Mouse (Mus musculus): ENCODE measurements around the gene Morn3.
"Not testable (repeated sequence)": the region's sequence is repeated elsewhere in the genome, so short reads cannot be mapped to it uniquely, and the experiment has no call there.

Morn3 gene

DNA sequence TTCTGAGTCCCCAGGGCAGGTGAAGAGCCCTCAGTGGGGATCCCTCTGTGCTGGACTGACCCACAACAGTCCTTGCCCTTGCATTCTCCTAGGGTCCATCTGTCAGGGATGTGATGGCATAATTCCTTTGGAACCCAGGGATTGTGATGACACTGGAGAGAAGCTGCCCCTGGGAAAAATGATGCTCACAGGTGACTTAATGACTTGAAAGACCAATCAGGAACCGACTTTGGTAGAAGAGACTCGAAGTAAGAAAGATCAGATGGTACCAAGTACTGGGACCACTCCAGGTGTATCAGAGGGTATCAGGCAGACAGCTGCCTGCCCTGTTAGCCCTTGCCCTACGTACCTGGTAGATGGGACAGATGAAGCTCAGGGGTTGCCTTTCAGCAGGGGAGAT is at the start of gene Morn3:
Morn3 (minus strand) TSS at position 101 of the 400 bp plus-strand sequence.
- no peak for DNase-seq

DNA sequence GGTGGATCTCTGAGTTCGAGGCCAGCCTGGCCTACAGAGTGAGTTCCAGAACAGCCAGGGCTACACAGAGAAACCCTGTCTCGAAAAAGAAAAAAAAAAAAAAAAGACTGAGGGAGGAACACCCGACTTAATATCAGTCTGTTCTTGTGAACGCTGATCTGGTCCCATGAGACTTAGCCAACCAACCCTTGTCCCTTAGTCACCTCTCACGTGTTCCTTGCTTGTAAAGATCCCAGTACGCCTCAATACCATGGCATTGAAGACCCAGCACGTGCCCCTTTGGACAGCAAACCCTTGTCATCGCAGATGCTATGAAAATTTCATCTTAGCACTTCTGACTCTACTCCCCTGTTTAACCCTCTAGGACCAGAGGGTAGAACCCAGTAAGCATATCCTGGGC is 49.5 kb upstream of the Morn3 start:
- DNase-seq = no peak

DNA sequence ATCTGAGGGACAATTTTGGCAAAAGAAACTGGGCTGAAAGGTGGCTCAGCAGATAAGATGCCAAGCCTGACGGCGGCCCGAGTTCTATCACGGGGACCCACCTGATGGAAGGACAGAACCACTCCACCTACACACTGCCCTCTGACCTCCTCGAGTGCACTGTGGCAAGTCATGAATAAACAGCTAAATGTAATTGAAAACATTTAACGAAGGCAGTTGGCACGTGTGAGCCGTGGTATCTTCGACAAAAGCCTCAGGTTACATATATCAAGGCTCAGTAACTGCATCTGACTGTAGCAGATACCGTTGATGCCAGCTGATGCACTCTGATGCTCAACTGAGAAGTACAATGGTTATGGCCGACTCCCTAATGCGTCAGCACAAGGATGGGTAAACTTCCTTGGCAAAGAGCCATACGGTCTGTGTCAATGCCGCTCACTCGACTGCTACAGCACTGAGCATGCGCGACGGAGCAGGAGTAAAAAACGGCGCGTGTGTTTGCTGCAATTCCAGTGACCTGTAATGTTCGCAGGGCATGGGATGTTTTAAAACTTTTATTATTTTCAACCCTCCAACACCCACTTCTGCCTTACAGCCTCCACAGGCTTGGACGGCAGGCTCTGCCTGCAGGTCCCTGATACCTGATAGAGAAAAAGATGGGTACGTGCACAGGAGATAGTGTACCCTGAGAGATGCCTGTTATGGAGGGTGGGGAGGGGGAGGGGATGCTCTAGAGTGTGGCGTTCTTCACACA is 47.6 kb upstream of the Morn3 start:
- peak; percentile 48 for DNase-seq

DNA sequence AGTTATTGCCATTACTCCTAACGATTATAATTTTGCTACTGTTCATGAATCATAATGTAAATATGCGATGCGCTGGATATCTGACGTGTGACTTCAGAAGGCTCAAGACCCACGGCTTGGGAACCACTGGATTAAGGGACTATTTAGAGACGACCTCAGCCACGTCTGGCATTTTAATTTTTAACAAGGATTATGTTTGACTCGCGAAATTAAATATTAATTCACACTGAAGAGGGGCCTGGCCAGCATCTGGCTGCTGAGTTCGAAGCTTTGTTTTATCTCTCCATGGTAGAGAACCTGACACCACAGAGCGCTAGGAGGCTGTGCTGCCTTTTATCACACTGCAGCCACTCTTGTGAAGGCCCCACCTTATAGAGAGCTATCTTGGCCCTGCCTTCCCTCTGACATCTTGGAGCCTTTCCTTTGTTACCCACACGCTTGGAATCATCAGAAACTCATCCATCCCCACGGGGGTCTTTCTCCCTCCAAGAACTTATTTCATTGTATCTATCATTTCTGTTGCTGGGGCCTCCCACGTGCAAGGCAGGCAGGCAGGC is 46.3 kb upstream of the Morn3 start:
- peak; percentile 36 for DNase-seq

DNA sequence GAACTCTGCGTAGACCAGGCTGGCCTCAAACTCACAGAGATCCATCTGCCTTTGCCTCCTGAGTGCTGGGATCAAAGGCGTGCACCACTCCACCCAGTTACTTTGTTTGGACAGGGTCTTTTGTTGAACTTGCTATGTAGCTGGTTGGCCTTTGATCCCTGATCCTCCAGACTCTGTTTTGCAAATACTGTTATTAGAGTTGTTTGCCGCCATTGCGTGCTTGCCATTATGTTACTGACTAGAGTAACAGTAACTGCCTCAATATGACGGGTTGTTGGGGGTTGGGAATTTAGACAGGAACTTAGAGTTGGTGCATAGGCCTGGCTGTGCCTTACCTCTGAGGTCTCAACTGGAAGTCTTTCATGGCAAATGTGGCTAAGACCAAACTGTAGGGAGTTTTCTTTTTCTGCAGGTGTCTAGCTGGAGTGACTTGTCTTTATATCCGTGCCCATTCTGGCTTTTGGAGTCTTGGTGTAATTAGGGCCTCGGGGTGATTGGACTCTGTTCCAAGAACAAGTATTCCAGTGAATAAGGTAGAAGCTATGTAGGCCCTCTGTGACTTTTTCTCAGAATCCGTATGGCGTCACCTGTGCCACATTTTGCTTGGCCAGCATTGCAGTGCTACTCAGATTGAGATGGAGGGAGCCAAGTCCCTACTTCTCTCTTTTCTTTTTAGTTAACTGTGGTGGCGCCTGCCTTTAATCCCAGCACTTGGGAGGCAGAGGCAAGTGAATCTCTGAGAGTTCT is 43.9 kb upstream of the Morn3 start:
- DNase-seq = peak; percentile 18

DNA sequence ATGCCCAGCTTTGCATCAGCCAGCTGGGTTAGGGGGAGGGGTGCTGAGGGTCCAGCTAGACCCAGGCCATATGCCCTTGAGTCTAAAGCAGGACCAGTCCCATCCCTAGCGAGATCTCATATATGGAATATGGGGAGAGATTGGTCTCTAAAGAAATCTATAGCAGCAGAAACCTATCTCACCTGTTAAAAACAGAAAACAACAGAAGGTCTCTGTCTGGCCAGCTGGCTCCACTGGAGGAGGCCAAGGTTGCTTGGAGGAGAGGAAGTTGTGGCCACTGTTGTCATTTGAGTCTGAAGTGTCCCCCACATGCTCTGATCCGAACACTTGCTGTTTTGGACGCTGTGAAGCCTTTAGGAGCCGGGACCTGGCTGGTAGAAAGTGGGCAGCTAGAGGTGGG is 42.0 kb upstream of the Morn3 start:
- DNase-seq = no peak

DNA sequence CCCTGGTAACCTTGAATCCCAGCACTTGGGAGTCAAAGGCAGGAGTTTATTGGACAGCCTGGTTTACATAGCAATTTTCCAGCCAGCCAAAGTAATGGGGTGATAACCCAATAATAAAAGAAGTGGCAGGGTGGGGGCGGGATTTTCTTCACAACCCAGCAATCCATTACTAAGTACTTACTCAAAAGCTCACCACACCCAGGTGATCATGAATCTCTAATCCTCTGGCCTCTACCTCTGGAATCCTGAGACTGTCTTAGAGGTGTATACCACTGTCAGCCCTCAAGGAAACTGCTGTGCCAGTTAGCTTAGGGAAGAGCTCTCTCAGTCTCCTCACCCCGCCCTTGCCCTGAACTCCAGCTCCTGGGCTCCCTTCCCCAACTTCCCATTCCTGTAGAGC is 39.7 kb upstream of the Morn3 start:
- no peak for DNase-seq

DNA sequence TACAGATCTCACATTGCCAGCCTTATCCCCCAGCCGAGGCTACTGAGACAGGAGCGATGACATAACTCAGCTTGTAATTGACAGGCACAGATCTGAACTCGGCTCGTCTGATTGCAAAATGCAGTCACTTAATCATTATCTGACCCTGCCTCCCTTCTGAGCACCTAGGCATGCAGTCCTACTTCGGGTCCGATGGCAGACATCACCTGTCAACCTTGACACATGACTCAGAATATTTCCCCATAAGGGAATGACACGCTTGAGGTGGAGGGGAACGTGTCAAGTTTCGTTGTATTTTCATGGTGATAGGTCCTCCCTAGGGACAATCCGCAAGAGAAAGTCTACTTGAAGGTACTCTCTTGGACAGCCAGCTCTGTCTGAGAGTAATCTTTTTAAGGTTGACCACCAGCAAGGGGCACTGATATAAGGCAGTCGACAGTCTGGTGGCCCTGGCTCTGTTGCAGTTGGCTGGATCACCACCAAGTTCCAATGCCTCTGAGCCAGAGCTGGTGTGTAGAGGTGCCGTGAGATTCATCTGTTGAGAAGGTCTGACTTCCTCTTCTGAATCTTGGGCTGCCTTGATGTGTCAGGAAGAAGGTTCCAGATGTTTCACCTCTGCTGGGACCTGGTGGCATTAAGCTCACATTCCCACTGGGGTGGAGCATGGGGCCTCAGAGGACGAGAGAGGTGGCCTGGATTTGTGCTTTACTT is 36.7 kb upstream of the Morn3 start:
- DNase-seq = no peak

DNA sequence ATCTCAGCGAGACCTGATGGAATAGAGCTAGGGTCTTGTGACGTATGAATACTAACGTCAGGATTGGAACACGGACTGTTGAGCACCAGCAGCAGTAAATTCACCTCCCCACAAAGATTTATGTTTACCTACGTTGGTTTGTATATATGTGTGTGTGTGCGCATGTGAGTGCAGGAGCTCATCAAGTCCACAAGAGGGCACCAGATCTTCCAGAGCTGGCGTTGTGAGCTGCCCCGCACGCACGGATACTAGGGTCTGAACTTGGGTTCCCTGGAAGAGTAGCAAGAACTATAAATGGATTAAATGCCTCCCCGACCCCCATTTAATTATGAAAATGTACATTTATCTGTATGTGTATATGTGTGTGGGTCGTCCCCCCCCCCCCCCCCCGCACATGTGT is 33.7 kb upstream of the Morn3 start:
- no peak for DNase-seq

DNA sequence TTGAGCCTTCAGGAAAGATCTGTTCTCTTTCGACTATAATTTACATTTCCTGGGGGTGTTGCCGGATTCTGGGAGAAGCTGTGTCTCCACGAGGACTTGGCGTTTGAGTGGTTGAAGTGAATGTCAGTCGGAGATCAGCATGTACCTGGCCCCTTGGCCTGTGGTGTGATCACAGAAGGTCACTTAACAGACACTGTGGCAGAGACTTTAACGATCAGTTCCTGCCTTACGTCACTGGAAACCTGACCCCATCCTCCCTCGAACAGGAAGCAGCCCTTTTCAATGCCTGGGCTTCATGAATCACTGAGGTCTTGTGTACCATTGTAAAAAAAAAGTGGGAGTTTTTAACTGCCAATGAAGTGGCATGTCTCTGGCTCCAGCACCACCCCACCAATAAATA is 33.2 kb upstream of the Morn3 start:
- DNase-seq = peak; percentile 27

DNA sequence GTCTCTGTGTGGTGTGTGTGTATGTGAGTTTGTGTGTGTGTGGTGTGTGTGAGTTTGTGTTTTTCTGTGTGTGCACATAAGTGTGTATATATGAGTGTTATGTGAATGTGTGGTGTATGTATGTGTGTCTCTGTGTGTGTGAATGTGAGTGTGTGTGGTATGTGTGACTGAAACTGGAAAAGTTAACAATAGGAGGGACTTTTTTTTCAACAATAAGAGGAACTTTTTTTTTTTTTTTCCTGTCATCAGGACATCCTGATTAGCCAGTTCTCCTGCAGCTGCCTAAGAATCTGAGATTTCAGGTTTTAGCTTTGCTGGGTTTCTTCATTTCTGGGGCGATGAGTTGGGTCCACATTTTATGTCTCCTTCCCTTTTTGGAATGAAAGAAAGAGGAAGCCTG is 32.8 kb upstream of the Morn3 start:
- DNase-seq = no peak

DNA sequence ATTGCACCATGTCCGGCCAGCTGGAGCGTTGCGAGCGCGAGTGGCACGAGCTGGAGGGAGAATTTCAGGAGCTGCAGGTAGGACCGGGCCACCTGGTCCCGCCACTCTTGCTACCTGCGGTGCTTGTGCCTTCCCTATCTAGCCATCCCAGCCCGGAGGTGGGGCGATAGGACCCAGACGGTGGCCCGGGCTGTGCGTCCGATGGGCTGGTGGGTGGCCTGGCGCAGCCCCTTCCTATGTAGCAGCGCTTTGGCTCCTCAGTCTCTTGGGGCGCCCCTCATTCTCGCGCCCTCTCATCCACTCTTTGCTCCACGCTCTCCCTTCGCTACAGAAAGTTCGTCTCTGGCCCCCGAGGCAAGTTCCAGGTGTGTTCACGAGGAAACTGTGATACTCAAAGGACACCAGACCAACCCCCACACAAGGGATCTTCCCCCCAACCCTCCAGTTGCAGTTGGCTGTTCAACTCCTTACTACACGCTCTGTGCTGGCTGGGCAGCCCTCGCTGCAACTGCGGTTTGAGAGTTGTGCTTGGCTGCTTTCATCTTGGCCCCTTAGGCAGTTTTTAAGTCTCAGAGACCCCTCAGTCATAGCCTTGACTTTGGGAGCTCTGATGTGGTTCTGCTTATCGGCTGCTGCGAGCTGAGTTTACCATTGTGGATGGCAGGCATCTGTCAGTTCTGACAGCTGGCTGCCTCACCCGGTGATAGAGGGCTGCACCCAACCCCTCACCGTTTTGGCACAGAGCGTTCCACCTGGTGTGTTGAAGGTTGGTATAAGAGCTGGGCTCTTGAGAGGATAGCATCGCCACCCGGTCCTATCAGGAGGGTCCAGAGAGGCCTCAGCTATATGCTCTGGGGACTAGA is 29.8 kb upstream of the Morn3 start:
- no peak for DNase-seq

DNA sequence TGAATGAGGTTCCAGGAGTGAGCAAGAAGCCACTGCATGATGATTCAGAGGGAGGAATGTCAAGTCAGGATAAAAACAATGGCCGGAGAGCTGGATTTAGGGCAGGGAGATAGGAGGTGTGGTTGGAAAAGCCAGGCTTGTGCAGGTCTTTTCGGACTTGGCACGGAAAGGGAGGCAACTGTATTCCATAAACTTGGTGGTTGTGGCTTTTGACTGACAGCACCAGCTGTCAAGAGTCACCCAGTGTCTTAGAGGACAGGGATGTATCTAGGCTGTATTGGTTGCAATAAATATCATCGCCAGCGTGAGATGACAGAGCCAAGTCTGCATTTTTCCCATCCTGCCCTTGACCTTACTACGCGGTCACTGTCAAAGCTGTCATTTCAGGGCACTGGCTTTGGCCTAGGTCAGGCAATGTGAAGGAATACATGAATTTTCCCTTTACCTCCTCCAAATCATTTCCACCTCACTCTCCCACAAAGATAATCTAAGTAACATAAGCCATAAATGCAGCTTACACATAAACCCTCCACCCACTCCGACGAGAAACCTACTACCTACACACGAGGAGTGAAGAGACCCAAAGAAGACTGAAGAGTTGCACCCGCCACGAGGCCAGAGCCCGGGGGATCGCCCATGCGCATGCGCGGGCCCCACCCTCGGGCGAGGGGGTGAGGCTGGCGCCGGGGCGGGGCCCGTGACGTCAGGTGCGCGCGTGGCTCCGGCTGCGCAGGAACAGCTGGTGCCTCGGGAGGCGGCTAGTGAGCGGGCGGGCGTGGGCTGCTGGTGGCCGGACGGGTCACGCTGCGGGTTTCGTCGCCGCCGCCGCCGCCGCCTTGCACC is 29.0 kb upstream of the Morn3 start:
- peak; percentile 89 for DNase-seq

DNA sequence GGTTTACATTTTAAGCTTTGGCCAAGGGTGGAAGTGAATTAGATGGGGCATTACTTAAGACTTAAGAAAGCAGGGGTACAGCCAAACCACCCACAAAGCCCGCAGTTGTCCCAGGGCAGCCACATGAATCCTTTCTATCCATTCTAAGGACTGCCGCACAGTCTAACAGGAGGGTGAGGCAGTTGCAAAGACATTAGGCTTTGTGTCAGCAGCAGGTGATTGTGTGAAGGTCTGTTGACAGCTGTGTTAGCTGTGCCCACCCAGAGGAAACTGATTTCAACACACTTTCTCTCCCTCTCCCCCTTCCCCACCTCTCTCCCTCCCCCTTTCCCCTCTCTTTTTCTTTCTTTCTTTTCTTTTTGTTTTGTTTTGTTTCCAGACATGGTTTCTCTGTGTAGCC is 21.9 kb upstream of the Morn3 start:
- DNase-seq = no peak

DNA sequence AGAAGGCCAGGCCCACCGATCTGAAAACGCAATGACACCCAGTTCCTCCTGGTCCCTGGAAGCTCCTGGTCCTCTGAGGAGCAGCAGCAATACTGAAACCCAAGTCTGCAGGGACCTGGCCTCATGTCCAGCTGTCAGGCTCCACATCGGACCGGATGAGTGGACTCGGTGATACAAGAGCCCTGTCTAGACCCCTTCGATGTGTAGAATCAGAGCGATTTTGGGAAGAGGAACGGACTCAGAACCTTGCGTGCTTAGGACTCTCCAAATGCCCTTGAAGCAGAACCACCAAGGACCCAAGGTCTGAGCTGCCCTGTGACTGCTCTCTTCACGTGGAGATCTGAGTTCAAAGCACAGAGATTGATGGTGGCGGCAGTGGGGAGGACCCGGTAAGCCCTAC is 21.3 kb upstream of the Morn3 start, which contains the start of gene Tmem120b:
Tmem120b (plus strand) TSS at position 301 of the 400 bp plus-strand sequence.
- no peak for DNase-seq

DNA sequence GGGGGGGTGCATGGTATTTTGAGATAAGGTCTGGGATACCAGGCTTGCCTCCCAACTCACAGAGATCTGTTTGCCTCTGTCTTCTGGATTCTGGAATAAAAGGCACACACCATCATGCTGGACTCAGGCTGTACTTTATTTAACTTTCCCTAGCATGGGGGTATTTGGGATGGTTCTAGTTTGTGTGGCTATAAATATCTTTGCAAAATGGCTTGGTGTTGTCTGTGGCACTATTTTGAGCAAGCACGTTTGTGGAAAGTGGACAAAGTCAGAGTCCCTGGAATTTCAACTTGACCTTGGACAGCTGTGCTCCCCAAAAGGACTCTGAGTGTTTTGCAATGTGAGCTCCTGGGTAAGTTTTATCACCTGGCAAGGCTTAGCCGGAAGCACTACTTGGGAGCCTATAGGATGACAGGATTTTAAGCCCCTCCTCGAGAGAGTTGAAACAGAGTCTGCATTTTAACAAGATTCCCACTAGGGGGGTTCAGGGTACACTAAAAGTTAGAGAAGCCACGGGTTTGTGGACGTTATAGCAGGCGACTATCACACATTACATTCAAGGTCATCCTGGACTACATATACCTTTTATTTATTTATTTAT is 20.7 kb upstream of the Morn3 start:
- DNase-seq = peak; percentile 44

DNA sequence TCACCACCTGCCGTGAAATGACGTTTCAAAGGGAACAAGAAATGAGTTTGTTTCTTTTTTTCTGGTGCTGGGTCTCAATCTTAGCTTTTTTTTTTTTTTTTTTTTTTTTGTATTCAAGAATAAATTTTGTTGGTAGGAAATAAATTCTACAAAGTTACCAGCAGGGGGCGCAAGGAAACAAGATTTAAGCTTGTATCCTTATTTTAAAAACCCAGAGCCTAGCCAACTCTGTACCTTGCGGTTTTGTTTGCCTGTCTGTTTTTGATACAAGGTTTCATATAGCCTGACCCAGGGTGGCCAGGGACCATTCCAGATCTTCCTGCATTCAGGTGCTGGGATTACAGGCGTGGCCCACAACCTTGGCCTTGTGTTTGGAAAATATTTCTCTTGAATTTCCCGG is 17.4 kb upstream of the Morn3 start:
- DNase-seq = no peak

DNA sequence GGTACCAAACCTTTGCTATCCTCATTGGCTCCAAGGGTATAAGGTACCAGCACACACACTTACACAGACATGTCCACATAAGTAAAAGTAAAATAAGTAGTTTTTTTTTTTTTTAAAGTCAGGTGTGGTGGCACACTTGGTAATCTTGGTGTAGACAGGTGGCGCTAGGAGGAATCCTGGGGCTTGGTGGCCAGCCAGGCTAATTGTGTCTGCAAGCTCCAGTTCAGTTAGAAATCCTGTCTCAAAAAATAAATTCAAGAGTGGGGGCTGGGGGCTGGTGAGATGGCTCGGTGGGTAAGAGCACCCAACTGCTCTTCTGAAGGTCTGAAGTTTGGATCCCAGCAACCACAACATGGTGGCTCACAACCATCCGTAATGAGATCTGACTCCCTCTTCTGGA is 16.3 kb upstream of the Morn3 start:
- no peak for DNase-seq

DNA sequence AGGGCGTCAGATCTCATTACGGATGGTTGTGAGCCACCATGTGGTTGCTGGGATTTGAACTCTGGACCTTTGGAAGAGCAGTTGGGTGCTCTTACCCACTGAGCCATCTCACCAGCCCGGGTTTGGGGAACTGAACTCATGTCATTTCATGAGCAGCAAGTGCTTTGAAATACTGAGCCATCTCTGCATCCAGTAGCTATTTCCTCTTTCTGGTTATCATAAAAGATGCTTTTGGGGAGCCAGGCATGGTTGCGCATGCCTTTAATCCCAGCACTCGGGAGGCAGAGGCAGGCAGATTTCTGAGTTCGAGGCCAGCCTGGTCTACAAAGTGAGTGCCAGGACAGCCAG is 14.6 kb upstream of the Morn3 start:
- not testable (repeated sequence) for DNase-seq

DNA sequence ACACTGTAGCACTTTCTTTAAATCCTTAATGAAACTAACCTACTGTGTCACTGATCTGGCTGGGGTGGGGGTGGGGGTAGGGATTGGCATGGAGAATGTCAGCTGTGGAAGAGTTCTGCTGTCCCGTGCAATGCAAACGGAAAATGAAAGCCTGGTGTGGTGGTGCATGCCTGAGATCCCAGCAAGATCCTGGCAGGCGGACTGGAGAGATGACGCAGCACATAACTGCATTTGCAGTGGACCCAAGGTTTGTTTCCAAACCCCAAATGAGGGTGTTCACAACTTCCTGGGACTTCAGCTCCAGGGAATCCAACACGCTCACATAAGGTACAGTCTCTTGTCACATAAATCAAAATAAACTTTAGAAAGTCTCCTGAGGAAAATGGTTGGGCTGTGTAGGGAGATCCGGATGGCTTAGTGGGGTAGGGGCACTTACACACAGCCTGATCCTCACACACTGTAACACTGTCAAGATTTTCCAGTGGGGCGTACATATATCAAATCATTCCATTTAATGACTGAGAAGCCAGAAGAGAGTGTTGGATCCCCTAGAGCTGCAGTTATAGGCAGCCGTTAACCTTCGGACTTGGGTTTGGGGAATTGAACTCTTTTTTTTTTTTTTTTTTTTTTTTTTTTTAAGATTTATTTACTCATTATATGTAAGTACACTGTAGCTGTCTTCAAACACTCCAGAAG is 14.0 kb upstream of the Morn3 start:
- DNase-seq = no peak
